Mouse (Mus musculus): ENCODE data around the gene Bag1. TPM values are rescaled to one million over a fixed set of nuclear protein-coding genes. Genes with fewer than 3 reads are reported as not detected.
A peak's percentile ranks its signal among the peaks of the same experiment; 100 is the strongest.

Gene Bag1
- polyA plus RNA-seq, 1 experiment from 2014 or later, result 259 TPM

DNA sequence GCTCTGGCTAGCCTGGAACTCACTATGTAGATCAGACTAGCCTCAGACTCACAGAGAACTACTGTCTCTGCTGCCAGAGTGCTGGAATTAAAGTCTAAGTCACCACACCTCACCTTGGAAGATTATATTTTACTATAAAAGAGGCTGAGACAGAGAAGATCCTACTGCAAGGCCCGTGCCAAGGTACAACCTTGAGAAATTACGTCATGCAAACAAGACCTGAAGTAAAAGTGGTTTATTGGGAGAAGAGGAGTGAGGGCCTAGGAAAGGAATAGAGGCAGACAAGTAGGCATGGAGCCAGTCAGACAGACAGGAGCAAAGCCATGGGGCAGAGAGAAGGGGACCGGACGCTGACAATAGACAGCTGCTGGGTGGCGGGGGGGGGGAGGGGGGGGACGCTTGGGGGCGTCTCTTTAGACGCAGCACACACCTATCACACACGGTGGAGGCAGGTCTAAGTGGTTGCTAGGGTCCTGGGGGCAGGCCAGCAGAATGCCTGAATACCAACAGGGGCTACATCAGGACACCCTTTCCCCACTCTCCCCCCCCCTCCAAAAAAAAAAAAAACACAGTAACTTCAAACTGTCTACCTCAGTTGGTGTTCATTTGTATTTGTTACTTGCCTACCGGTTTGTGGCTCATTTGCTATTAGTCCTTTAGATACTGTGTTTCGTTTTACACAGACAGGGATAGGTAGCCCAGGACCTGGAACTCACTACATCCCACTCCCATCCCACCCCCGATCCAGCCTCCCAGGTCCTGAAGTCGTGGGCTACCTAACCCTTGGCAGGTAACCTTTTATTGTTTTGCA, 21.9 kb upstream of the Bag1 start:
- H3K27me3 ChIP-seq (ENCODE audit: control insufficient read depth, insufficient read depth, low read length), result no peaks in the 10 kb centered on the region
- ATAC-seq (ENCODE audit: low FRiP score, low TSS enrichment) (peak; percentile 33), DNase-seq (ENCODE audit: low spot score) (peak; percentile 50)
- peak overlapping the region; percentile 91 for H3K4me3 ChIP-seq (ENCODE audit: low read depth, low read length)
- no peaks in the 10 kb centered on the region; the same call in 1 of the 2 replicates for H3K4me1 ChIP-seq (replicated peaks; ENCODE audit: control insufficient read depth, insufficient read depth)
- peak overlapping the region; percentile 88 for H3K9ac ChIP-seq (ENCODE audit: low read length)
- WGBS, result 8% methylated on average over 9 of the region's 13 CpGs
- peak overlapping the region; percentile 96 for H3K27ac ChIP-seq (replicated peaks)
- H3K9me3 ChIP-seq (ENCODE audit: control insufficient read depth, low read length), result no peaks in the 10 kb centered on the region
- no peak for TF ChIP-seq CTCF (IDR thresholded peaks at IDR 0.05; ENCODE audit: low read depth)
- no peak for TF ChIP-seq EP300 (optimal IDR thresholded peaks at IDR 0.05)
- peak overlapping the region; percentile 69 for H3K4me2 ChIP-seq (replicated peaks; ENCODE audit: low read depth)
- peaks cover 4% of the 10 kb centered on the region for H3K36me3 ChIP-seq (ENCODE audit: control insufficient read depth, insufficient read depth, low read length)

DNA sequence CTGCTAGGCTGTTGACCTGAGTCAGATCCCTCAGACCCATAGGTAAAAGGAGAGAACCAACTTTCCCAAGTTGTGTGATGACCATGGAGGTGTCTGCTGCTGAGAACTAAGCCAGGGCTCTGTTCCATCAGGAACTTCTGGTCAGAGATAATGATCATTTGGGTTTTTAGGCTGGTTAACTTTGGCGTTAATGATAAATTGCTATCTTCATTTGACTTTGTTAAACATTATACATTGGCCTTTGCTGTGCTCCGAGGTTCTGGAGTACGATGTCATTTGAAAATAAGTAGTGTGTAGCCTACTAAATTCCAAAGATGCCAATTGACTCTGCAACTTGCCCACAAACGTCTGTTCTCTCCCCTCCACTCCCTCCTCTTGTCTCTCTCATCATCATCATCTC, 21.1 kb upstream of the Bag1 start:
- H3K9ac ChIP-seq (ENCODE audit: low read length), result no peak overlapping the region
- DNase-seq (ENCODE audit: low spot score) (no peak), ATAC-seq (ENCODE audit: low FRiP score, low TSS enrichment) (no peak)
- no peaks in the 10 kb centered on the region for H3K9me3 ChIP-seq (ENCODE audit: control insufficient read depth, low read length)
- H3K27ac ChIP-seq (replicated peaks), result no peak overlapping the region
- H3K36me3 ChIP-seq (ENCODE audit: control insufficient read depth, insufficient read depth, low read length), result peaks cover 4% of the 10 kb centered on the region
- TF ChIP-seq EP300 (optimal IDR thresholded peaks at IDR 0.05) (no peak), CTCF (IDR thresholded peaks at IDR 0.05; ENCODE audit: low read depth) (no peak)
- H3K4me1 ChIP-seq (replicated peaks; ENCODE audit: control insufficient read depth, insufficient read depth), result no peaks in the 10 kb centered on the region; the same call in 1 of the 2 replicates
- H3K27me3 ChIP-seq (ENCODE audit: control insufficient read depth, insufficient read depth, low read length), result no peaks in the 10 kb centered on the region
- H3K4me3 ChIP-seq (ENCODE audit: low read depth, low read length), result no peak overlapping the region
- no peak overlapping the region for H3K4me2 ChIP-seq (replicated peaks; ENCODE audit: low read depth)
- 59% methylated on average over 4 of the region's 4 CpGs for WGBS

DNA sequence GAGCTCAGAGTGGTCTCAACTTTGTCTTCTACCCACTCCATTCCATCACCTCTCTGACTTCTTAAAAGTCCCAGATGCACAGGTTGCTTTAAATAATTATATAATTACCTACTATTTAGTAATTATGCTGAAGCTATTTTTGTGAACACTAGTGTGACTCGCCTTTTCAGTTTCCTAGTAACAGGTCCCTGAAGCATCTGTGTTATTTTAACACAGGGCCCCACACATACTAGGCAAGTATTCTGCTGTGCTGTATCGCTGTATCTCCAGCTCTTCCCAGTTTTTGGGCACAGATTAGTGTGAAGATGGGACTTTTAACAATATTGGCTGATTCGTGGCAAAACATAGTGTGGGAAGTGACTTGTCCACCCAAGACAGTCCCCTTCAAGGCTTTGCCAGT, 15.4 kb upstream of the Bag1 start:
- H3K36me3 ChIP-seq (ENCODE audit: control insufficient read depth, insufficient read depth, low read length), result peaks cover 30% of the 10 kb centered on the region
- no peaks in the 10 kb centered on the region for H3K4me1 ChIP-seq (replicated peaks; ENCODE audit: control insufficient read depth, insufficient read depth)
- no peaks in the 10 kb centered on the region for H3K27me3 ChIP-seq (ENCODE audit: control insufficient read depth, insufficient read depth, low read length)
- no peak overlapping the region for H3K4me2 ChIP-seq (replicated peaks; ENCODE audit: low read depth)
- no peak for ATAC-seq (ENCODE audit: low FRiP score, low TSS enrichment)
- no peak for DNase-seq (ENCODE audit: low spot score)
- no peak overlapping the region for H3K4me3 ChIP-seq (ENCODE audit: low read depth, low read length)
- no peak overlapping the region for H3K9ac ChIP-seq (ENCODE audit: low read length)
- H3K9me3 ChIP-seq (ENCODE audit: control insufficient read depth, low read length), result no peaks in the 10 kb centered on the region
- WGBS, result 86% methylated on average over 3 of the region's 3 CpGs
- H3K27ac ChIP-seq (replicated peaks), result no peak overlapping the region
- TF ChIP-seq EP300 (optimal IDR thresholded peaks at IDR 0.05), result no peak
- no peak for TF ChIP-seq CTCF (IDR thresholded peaks at IDR 0.05; ENCODE audit: low read depth)

DNA sequence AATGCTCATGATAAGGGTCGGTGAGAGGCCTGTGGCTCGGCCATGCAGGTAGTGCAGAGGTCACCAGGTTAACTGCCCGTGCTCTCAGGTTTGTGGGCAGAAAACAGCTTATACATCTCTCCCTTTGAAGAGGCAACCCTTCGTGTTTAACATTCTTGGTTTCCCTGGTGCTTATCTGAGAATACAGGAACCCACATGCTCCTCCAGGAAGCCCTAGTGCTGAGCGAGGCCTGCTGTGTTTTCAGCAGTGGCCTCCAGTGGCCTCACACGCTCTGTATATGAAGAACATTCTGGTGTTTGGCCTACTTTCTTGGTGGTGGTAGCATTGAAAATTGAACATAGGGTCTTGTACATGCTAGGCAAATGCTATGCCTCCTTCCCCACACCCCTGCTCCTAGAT, 7.8 kb upstream of the Bag1 start:
- Histone ChIP-seq H3K27me3 (ENCODE audit: control insufficient read depth, insufficient read depth, low read length) (no peaks in the 10 kb centered on the region), H3K36me3 (ENCODE audit: control insufficient read depth, insufficient read depth, low read length) (peaks cover 41% of the 10 kb centered on the region), H3K9ac (ENCODE audit: low read length) (no peak overlapping the region), H3K4me1 (replicated peaks; ENCODE audit: control insufficient read depth, insufficient read depth) (no peaks in the 10 kb centered on the region), H3K4me2 (replicated peaks; ENCODE audit: low read depth) (no peak overlapping the region), H3K4me3 (ENCODE audit: low read depth, low read length) (no peak overlapping the region), H3K27ac (replicated peaks) (no peak overlapping the region), H3K9me3 (ENCODE audit: control insufficient read depth, low read length) (no peaks in the 10 kb centered on the region)
- 74% methylated on average over 6 of the region's 6 CpGs for WGBS
- TF ChIP-seq EP300 (optimal IDR thresholded peaks at IDR 0.05), result no peak
- no peak for TF ChIP-seq CTCF (IDR thresholded peaks at IDR 0.05; ENCODE audit: low read depth)
- no peak for DNase-seq (ENCODE audit: low spot score)
- no peak for ATAC-seq (ENCODE audit: low FRiP score, low TSS enrichment)

DNA sequence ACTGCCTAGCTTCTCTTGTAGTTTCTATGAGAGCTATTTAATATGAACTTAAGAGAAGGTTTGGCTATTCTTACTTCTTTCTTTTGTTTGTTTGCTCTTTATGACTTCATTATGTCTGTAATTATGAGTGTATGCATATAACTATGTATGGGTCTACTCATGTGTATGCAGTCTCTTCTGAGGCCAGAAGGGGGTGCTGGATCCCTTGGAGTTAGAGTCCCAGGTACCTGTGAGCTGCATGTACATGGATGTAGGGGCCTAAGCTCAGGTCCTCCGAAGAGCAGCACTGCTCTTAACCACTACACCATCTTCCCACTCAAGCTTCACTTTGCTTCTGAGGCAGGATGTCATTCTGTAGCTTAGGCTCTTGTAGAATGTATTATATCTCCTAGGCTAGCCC, 5.4 kb upstream of the Bag1 start:
- no peaks in the 10 kb centered on the region for H3K9me3 ChIP-seq (ENCODE audit: control insufficient read depth, low read length)
- H3K36me3 ChIP-seq (ENCODE audit: control insufficient read depth, insufficient read depth, low read length), result peaks cover 29% of the 10 kb centered on the region
- H3K4me1 ChIP-seq (replicated peaks; ENCODE audit: control insufficient read depth, insufficient read depth), result no peaks in the 10 kb centered on the region
- DNase-seq (ENCODE audit: low spot score) (no peak), ATAC-seq (ENCODE audit: low FRiP score, low TSS enrichment) (no peak)
- 88% methylated on average over 1 of the region's 1 CpGs for WGBS
- H3K27me3 ChIP-seq (ENCODE audit: control insufficient read depth, insufficient read depth, low read length), result no peaks in the 10 kb centered on the region
- TF ChIP-seq EP300 (optimal IDR thresholded peaks at IDR 0.05) (no peak), CTCF (IDR thresholded peaks at IDR 0.05; ENCODE audit: low read depth) (peak; percentile 60)
- H3K4me3 ChIP-seq (ENCODE audit: low read depth, low read length), result no peak overlapping the region
- H3K9ac ChIP-seq (ENCODE audit: low read length), result no peak overlapping the region
- no peak overlapping the region for H3K27ac ChIP-seq (replicated peaks)
- no peak overlapping the region for H3K4me2 ChIP-seq (replicated peaks; ENCODE audit: low read depth)

DNA sequence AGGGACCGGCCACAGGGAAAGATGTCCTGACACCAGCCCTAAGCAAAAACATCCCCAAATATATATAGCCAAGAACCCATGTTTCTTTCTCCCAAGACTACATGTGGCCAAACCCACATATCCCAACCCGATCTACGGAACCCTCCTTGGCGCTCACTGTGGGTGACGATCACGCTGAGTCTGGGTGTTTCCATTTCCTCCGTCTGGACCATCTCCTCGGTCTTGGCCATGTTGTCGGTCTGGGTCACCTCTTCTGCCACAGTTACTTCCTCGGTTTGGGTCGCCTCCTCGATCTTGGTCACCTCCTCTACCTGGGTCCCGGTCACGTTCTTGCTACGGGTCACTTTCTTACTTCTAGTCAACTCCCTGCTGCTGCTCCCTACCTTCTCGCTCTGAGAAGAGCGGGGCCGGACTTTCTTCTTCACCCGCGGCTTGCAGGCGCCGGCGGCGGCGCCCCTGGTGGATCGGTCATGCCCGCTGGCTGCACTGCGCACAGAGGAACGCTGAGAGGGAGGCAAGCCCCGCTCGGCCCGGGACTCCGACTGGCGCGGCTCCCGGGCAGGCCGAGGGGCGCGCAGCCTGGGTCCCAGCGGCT, 432 bp downstream of the Bag1 start:
- Histone ChIP-seq H3K27me3 (ENCODE audit: control insufficient read depth, insufficient read depth, low read length) (no peaks in the 10 kb centered on the region), H3K36me3 (ENCODE audit: control insufficient read depth, insufficient read depth, low read length) (peaks cover 7% of the 10 kb centered on the region; the same call in 1 of the 2 replicates), H3K9ac (ENCODE audit: low read length) (peak overlapping the region; percentile 91), H3K4me3 (ENCODE audit: low read depth, low read length) (peak overlapping the region; percentile 90), H3K27ac (replicated peaks) (peak overlapping the region; percentile 95), H3K9me3 (ENCODE audit: control insufficient read depth, low read length) (no peaks in the 10 kb centered on the region), H3K4me1 (replicated peaks; ENCODE audit: control insufficient read depth, insufficient read depth) (peaks cover 5% of the 10 kb centered on the region; the same call in 1 of the 2 replicates), H3K4me2 (replicated peaks; ENCODE audit: low read depth) (peak overlapping the region; percentile 70)
- WGBS, result 1% methylated on average over 38 of the region's 40 CpGs
- ATAC-seq (ENCODE audit: low FRiP score, low TSS enrichment) (peak; percentile 12; the same call in 1 of the 2 replicates), DNase-seq (ENCODE audit: low spot score) (no peak)
- 0 out of 2 replicates have a peak, but pooled peaks have one; percentile 31 for TF ChIP-seq CTCF (IDR thresholded peaks at IDR 0.05; ENCODE audit: low read depth)
- TF ChIP-seq EP300 (optimal IDR thresholded peaks at IDR 0.05), result no peak
